Mouse (Mus musculus): ENCODE measurements around the gene Tbx5.

The Tbx5 gene

DNA sequence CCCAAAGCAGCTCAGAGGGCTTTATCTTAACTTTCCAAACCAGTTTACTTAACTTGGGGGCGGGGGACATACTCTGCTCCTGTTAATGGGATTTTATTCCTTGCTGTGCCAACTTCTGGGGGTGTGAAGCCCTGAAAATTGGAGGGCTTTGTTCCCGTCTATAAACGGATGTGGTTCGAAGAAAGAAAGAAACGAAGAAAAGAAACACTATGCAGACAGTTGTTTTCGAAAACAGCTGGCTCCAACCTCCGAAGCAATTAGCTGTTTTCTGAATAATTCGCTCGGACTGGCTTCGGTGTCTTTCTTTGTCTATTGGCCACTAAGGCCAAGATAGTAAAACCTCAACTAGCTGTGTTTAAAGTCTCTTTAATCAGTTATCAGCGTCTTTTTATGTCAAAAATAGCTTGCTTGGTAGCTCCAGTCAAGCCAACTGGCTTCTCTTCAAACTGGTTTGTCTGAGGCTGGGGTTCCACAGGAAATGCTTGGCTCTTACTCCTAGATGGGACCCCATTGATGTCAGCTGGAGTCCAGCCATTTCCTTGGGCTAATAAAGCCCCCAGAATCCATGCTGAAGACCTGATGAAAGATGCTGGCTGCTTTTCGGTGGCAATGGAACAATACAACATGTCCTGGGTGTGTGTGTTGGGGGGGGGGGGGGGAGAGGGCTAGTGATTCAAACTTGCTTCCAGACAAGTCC lies 21.3 kb upstream of the Tbx5 start:
- no peak for DNase-seq (ENCODE audit: low read depth, low spot score)

DNA sequence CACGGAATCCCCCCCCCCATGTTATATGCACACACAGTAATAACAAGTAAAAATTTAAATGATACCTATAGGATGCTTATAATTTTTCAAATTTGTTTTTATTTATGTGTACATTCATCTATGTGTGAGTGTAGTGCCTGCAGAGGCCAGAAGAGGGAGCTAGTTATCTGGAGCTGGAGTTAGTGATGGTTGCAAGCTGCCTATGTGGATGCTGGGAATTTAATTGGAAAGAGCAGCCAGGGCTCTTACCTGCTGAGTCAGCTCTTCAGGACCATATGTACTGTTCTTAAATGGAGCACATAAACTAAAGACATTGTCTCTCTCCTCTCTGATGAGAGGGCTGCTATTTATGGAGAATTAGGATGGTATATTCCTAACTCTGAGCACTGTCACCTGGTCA lies 17.2 kb upstream of the Tbx5 start:
- DNase-seq (ENCODE audit: low read depth, low spot score), result no peak

DNA sequence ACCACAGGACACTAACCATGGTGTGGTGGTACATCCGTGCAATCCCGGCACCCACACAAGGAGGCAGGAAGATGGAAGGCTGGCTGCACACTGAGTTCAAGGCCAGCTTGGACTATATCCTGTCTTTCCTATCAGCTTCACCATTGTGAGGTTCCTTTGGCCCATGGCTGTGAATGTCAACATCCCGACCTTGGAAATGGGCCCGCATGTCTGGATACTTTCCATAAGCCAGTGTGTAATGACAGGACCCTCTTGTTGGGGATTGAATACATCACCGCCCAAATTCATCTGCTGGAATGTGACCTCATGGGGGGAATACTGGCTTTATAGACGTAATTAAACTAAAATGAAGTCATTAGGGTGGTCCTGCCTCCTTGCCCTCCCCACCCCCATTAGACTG lies 12.0 kb upstream of the Tbx5 start:
- no peak for DNase-seq (ENCODE audit: low read depth, low spot score)

DNA sequence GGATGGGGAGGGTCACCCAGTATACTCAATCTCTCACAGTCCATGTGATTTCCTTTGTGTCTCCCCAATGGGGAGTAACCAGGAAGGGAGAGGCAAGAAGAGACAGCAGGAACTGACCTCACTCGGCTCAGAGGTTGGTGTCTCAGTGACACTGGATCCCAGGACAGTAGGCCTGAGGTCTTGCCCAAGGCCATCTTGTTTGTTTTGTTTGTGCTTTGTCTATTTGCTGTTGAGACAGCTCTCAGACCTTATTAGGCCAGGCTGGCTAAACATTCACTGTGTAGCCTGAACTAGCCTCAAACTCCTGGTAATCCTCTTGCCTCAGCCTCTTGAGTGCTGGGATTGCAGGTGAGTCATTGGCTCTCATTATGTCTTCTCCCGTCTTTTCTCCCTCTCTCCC lies 11.0 kb upstream of the Tbx5 start:
- no peak for DNase-seq (ENCODE audit: low read depth, low spot score)

DNA sequence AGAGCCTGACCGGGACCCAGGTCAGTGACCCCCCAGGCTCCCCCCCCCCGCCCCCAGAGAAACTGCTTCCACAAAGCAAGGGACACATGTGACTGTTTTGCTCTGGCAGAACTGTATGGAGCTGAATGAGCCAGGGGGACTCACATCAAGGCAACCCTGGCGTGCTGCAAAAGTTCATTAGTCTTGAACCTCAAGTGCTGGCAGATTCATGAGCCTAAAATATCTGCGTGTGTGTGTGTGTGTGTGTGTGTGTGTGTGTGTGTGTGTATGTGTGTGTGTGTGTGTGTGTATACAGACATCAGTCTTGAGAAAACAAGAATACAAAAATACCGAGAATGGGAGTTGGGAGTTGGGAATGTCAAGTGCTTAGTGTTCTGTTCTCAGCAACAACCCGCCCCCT lies 5.1 kb upstream of the Tbx5 start:
- DNase-seq (ENCODE audit: low read depth, low spot score), result no peak

DNA sequence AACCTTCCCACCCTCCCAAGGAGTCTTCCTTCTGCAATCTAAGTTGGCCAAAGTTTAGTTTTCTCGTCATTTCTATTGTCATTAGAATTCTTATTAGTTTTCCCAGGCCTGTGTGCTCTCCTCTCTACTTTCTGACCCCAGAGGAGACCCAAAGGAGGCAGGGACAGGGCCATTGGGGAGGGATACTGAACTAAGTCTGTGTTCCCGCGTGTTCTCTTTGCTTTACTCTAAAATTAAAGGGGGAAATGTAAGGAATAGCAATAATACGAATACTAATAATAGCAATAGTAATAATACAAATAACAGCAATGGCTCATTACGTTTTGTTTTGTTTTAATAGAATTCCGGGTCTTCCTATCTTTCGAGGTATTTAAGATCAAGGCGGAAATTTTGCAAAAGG lies 1.9 kb upstream of the Tbx5 start:
- DNase-seq (ENCODE audit: low read depth, low spot score), result no peak

DNA sequence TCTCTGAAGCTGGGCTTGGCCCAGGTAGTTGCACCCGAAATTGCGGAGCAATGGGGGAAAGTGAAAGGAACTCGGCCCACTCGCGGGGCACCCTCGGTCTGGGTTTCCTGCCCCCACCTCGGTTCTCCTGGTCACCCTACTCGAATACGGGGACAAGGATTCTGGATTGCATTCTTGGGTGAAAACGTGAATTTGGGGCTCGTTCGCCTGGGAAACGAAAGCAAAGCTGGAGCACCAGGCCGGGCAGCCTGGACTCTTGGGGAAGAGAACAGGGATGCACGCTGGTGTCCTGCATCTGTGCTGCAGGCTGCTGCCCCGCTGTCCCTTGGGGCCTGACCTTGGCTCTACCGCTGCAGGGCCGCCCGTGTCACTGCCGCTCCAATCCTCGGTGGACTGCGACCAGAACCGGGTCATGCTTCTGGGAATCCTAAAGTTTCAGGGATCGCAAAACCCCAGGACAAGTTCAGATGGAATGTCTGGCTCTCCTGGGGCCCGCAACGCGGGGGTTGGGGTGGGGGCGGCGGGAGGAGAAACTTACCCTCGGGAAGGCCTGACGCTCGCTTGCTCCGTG lies 1.2 kb upstream of the Tbx5 start:
- DNase-seq (ENCODE audit: low read depth, low spot score), result no peak

DNA sequence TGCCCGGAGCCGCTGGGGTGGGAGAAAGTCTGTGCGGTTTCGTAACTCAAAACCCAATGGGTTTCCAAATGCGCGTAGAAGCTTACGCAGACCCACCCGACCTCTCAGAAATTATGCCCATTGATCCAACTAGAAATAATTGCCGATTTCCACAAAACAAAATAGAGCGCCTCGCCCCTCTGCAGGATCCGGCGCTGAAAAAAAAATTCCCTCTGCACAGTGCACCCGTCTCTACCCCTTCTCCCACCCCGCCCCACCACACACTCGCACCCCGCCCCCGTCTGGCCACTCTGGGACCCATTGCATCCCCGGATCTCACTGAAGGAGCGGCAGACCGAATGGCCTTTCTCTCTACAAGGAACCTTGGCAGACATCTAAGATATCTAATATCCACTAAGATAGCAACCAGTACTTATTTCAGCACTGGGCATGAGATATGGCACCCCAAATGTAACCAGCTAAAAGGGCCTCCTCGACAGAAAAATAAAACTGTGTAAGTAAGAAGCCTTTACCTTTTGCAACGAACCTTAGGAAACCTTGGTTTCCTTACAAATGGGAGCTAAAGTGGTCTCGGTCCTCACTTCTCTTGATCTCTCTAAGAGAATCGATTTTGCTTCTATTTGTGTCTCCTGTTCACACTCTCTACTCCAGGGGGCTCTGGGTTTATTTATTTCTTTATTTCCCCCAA lies 533 bp upstream of the Tbx5 start:
- no peak for DNase-seq (ENCODE audit: low read depth, low spot score)

DNA sequence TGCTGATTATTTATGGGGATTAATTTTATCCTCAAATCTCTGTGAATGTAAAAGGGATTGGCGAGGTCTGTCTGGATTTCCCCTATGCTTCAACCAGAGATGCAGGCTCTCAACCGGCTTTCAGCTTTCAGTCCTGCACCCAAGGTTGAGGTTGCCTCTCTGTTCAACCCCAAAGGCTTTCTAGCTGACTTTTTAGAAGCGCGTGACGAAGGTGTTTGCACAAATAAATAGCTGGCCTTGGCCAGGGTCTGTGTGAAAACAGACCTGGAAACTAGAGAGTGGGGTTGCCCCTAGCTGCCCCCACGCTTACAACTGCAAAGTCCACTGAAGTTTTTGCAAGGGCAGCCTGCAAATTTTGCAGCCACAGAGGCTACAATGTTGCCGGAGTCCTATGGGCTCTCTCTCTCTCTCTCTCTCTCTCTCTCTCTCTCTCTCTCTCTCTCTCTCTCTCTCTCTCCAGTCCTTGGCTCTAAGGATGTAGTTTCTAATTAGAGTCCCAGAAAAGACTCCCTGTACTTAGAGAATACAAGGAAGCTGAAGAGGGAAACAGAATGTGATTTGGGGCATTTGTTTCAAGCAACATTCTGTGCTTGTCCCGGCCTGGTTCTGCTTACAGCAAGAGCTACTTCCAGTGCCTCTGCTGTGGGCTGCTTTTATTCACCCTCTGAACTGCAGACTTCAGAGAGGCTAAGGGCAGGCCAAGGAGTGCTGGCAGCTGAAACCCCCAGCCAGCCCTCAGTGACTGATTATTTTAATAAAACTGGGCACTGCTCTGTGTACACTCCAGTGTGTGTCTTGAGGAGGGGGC lies 959 bp downstream of the Tbx5 start:
- DNase-seq (ENCODE audit: low read depth, low spot score), result no peak

DNA sequence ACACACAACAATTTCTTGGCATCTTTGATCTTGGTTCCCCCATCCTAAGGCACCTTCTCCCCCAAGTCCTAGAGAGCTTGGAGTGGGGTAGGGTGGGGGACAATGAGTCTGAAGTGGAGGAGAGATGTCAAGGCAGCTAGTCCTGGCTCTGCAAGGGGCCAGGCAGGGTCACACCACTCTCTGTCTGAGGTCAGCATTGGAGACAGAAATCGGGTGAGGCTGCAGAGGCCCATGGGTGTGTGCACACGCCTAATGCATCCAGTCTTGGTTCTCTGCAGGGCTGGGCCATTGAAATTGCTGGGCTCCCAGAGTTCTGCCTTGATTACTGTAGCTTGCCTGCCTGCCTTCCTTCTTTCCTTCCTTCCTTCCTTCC lies 1.5 kb downstream of the Tbx5 start:
- no peak for DNase-seq (ENCODE audit: low read depth, low spot score)

DNA sequence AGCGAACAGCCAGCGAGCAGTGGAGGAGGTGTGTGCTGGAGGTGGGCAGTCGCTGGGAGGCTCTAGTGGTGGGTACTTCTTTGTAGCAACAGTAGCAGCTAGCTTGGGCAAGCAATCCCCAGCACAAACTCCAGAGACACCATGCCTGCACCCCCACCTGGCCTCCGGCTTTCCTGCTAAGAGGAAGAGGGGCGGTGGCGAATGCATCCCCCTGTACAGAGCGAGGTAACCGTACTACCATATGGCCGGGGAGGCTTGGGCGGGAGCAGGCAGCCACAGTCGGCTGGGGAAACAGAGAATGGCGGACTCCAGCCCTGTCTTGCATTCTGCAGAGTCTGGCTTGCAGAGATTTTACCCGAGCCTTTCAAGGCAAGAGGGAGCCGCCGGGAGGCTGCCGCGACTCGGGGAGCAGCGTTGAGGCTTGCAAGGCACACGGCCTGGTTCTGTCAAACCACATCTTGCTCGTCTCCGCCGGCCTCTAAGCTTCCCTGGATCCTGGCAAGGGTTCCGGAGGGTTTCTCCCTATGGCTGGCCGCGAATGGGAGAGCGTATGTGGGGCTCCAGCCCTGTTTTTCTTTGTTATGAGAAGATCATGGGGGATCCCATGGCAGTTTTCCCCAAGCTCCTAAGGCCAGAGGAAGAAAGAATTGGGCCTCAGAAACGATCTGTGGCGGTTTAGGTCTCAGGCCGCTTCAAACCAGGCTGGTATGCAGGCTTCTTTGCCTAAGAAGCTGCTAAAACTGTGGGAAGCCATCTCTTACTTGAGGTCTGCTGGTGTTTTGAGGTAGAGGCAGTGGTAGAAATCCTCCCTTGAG lies 2.8 kb downstream of the Tbx5 start:
- no peak for DNase-seq (ENCODE audit: low read depth, low spot score)

DNA sequence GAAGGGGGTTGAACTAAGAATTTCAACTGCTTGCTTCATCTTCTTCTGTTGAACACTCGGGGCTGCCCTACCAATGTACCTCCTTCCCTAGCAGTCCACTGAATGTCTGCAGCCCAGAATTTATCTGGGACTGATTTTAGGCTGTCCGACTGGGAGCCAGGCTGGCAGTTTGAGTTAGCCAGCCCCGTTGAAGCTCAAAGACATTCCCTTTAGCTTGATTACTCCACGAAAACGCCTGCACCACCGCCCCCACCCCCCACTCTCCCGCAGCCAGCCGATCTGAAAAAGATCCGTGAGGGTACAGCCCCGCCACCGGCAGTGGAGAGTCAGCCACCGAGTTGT lies 3.4 kb downstream of the Tbx5 start:
- no peak for DNase-seq (ENCODE audit: low read depth, low spot score)

DNA sequence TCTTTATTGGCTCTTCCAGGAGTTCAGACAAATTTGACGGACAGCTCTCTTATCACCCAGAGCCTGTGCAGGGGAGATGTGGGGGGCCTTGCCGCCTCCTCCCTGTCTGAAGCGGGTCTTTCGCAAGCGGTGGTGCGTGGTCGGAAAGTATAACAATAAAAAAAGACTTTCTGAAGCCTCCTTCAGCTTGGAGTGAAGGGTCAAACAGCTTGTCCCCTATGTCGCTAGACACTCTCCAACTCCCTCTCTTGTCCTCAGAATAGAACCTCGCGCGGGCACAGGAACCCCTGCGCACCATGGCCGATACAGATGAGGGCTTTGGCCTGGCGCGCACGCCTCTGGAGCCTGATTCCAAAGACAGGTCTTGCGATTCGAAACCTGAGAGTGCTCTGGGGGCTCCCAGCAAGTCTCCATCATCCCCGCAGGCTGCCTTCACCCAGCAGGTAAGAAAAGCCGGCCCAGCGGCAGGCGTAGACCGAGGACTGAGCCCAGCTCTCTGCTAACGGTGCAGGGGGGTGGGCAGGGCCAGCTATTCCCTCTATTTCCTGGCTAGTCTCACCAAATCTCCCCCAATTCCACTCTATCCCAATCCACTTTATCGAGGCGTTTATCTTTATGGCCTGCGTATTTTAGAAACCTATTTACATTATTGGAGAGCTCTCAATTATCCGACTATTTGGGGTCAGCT lies 4.3 kb downstream of the Tbx5 start:
- no peak for DNase-seq (ENCODE audit: low read depth, low spot score)

DNA sequence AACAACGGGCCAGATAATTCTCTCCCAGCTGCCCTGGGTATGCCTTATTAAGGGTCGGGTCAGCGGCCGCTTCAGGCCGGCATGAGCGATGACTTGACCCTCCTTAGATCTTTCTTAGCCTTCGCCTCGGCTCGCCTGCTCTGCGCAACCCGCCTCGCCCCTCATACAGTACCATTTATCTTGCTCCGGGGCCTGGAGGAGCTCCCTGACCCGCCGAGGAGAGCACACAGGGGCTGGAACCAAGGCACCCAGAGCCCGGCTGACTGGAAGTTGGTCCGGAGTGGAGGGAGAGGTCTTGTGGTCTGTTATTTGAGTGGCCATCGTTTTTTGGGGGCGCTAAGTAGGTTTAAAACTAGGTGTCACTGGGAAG lies 4.8 kb downstream of the Tbx5 start:
- no peak for DNase-seq (ENCODE audit: low read depth, low spot score)

DNA sequence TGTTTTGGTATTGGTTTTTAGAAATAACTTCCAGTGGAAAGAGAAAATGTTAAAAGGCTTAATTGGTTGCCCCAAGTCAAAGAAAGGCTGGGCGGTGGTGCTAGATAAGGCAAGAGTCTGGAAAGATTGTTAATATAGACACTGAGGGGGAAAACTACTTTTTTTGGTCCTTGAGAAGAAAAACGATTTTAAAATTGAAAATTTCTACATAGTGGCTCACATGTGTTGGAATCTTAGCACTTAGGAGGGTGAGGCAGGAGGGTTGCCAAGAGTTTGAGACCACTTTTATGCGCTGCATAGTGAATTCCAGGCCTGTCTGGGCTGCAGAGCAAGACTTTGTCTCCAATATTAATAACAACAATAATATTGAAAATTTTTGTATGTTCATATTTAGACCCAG lies 5.4 kb downstream of the Tbx5 start:
- no peak for DNase-seq (ENCODE audit: low read depth, low spot score)

DNA sequence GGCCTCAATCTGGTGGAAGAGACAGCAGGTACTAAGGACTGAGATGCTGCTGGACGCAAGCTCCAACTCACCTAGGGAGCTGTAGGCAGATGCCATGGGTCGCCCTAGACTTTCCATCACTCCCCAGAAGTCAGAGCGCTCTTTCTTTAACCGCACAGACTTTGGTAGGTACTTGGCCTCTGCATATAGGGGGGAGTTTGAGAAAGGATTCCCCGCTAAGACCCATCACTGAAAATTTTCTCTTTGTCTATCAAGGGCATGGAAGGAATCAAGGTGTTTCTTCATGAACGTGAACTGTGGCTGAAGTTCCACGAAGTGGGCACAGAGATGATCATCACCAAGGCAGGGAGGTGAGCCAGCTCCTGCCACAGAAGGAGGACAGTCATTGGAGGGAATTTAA lies 6.0 kb downstream of the Tbx5 start:
- DNase-seq (ENCODE audit: low read depth, low spot score), result no peak

DNA sequence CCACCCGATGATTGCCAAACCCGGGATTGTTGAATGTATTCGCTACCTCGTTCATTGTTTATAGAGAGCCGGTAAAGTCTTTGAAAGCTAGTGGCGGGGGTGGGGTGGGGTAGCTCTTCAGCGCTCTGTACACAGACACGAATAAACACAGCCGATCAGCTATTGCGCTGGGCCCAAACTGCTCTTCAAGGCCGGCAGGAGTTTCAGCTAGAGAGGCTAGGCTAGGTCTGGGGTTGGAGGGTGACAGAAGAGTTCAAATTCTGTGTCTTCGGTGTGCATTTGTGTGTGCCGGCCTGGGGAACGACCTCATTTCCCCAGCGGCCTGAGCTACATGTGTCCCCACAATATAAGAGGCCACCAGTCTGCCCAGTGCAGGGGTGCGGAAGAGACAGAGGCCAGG lies 6.7 kb downstream of the Tbx5 start:
- no peak for DNase-seq (ENCODE audit: low read depth, low spot score)

DNA sequence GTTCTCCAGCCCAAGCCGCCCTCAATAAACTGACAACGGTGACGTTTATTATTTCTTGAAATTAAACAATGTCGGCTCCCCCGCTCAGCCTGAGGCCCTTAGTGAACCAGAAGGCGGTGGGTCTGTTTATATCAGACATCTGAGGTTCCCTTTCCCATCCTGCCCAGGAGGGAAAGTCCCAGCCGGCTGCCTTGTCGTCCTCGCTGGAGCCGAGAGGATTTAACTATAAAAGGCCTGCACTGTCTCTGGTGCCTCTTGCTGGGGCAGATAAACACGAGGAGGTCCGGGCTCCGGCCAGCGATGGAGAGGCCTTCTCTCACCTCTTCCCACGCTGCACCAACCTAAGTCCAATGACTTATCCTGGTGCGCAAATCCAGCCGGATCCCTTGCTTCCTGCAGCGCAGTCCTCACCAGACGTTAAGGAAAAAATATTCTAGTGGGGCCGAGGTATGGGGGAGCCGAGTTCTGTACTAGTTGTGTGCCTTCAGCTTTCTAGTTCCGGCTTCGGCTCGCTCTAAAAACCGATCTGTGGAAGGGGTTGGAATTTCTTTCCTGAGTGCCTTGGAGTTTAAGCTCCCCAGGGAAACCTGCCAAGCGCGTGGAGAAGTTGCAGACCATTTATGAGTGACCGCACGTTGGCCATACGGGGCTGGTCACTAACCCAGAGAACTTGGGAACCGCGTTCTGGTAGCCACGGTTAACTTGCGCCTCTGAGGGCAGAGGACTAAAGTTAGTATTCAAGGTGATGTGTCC lies 7.3 kb downstream of the Tbx5 start:
- no peak for DNase-seq (ENCODE audit: low read depth, low spot score)

DNA sequence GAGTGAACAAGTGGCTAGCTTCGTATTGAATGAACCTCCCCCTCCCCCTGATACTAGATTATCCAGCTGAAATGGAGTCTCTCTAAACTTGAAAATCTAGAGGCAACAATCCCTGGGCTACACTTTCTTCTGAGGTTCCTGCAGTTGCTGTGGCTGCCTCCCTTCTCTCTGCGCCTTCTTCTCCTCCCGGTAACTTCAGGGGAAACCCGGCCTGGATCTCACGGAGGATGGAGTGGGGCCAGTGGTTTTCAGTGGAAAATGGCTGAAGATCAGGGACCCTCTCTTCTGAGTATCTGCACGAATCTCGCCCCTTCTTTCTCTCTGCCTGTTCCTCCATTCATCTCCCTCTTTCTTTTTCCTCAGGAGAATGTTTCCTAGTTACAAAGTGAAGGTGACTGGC lies 7.9 kb downstream of the Tbx5 start:
- DNase-seq (ENCODE audit: low read depth, low spot score), result no peak

DNA sequence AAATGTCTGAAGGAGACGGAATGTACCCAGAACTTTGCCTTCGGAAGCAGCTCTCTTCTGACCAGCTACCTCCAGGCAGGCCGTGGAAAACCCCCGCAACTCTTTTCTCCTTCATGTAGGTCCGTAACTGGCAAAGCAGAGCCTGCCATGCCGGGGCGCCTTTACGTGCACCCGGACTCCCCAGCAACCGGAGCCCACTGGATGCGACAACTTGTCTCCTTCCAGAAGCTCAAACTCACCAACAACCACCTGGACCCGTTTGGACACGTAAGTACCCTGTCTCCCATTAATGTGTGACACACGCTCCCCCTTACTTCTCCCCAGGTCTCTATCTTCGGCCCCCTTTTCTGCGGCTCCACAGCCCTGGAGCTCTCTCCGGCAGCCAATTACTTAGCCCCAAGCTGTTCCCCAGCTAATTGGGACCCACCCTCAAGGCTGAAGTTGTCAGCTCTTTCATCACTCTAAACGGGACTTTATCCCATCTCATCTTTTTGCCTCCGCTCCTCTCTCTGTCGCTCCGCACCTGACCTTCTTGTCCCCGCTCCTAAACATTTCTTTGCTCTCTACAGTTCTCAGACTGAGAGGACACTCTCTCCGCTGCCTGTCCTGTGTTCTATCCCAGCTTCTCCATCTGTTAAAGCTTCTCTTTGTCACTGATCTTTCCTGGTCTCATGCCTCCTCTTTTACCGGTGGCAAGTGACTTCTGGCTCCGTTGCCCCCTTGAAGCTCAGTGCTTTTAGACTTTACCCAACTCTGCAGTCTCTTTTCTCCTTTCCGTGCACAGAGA lies 9.4 kb downstream of the Tbx5 start:
- DNase-seq (ENCODE audit: low read depth, low spot score), result no peak
